In the genomic region with DNA sequence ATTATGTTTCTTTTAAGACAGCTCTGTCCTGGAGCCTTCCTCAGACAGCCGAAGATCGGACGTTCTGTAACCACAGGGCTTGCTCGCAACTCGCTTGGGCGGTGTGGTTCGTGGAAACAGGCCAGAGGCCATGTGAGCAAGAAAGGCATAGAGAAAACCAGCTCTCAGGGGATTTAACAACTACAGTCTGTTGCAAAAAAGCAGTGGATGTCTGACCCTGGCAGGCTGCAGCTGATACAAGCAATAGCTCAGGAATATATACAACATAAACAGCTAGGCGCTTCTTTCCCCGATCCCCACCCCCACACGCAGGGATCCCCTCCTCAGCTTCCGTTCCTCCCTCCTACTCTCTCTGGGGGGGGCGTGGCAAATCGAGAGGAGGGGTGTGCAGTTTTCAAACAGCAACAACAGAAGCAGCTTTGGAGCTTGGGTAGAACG, we compare ENCODE assay signal across 9 mouse cellular contexts. TPM values are rescaled to one million over a fixed set of nuclear protein-coding genes. Genes with fewer than 3 reads are reported as not detected.
DNase-seq lines count a peak whose midpoint lies in the region; ATAC-seq and TF ChIP-seq lines count a peak whose summit lies in the region.
"Had no signal": no experiment of that assay in that cellular context is flagged by ENCODE, and none has a peak within 500 bp of the region (broad histone marks: within the 10 kb centered on the region; RNA-seq: fewer than 3 reads in every experiment).

No protein-coding gene starts in this region.

- H3K4me1 ChIP-seq in ES-Bruce4 (ENCODE audit: control insufficient read depth, insufficient read depth, low read length): peaks cover 3% of the 10 kb centered on the region
- 0 out of 2 replicates have a peak, but pooled peaks cover 3% of the 10 kb centered on the region for H3K4me1 ChIP-seq in liver, embryonic 11.5 days (replicated peaks; ENCODE audit: control insufficient read depth, insufficient read depth, low read length)

- no peak for TF ChIP-seq EP300 in ES-Bruce4 (IDR thresholded peaks at IDR 0.05; ENCODE audit: insufficient read depth, low read depth, low read length)

- peak; percentile 56 for DNase-seq in gastrocnemius, adult 2 months
- DNase-seq in gastrocnemius, adult 18-20 months (ENCODE audit: low spot score): no peak
- DNase-seq in gastrocnemius, postnatal 25 days: peak; percentile 36
- DNase-seq in liver, embryonic 11.5 days (ENCODE audit: low spot score): no peak
- DNase-seq in frontal cortex, adult 2 months (ENCODE audit: extremely low spot score in 1 of 2, low spot score in 1 of 2): no peak
- DNase-seq in Muller cell, postnatal 12 days (ENCODE audit: inconsistent ontology term): no peak
- DNase-seq in layer of hippocampus, adult 8-10 months (ENCODE audit: low spot score in 2 of 2): no peak

- intact Hi-C loops in gastrocnemius, adult 2 months (cut with DNase I): no loop called here

- 54% methylated on average over 14 of the region's 14 CpGs for WGBS in liver, embryonic 11.5 days

- no peak for TF ChIP-seq POLR2A in ES-Bruce4 (IDR thresholded peaks at IDR 0.05; ENCODE audit: insufficient read depth, low read length)

- no peaks in the 10 kb centered on the region for H3K36me3 ChIP-seq in ES-Bruce4 (ENCODE audit: control insufficient read depth, insufficient read depth, low read length, poor library complexity, severe bottlenecking)
- H3K36me3 ChIP-seq in liver, embryonic 11.5 days (ENCODE audit: control insufficient read depth, insufficient read depth, low read length): peaks cover 2% of the 10 kb centered on the region

- H3K9ac ChIP-seq in ES-Bruce4 (ENCODE audit: low read depth, poor library complexity, severe bottlenecking): peak overlapping the region; percentile 16; the same call in 1 of the 2 replicates
- no peak overlapping the region for H3K9ac ChIP-seq in liver, embryonic 11.5 days (ENCODE audit: low read depth, low read length)

- ATAC-seq in liver, embryonic 11.5 days (replicated peaks; ENCODE audit: low FRiP score): no peak

- peak overlapping the region; percentile 31; the same call in 1 of the 2 replicates for H3K27ac ChIP-seq in gastrocnemius, adult 2 months
- H3K27ac ChIP-seq in ES-Bruce4 (ENCODE audit: insufficient read depth, low read length): no peak overlapping the region
- no peak overlapping the region for H3K27ac ChIP-seq in liver, embryonic 11.5 days (ENCODE audit: low read depth, low read length)

- H3K4me3 ChIP-seq in gastrocnemius, adult 2 months: no peak overlapping the region
- no peak overlapping the region for H3K4me3 ChIP-seq in ES-Bruce4 (ENCODE audit: low read depth, low read length)
- H3K4me3 ChIP-seq in liver, embryonic 11.5 days (ENCODE audit: low read depth, low read length): no peak overlapping the region
- H3K4me3 ChIP-seq: megakaryocyte, embryonic 14.5 days had no signal

- H3K9me3 ChIP-seq in ES-Bruce4 (replicated peaks; ENCODE audit: control insufficient read depth, insufficient read depth, low read length, poor library complexity, severe bottlenecking): no peaks in the 10 kb centered on the region
- H3K9me3 ChIP-seq in liver, embryonic 11.5 days (ENCODE audit: control insufficient read depth, low read length): no peaks in the 10 kb centered on the region
- H3K9me3 ChIP-seq: megakaryocyte, embryonic 14.5 days had no signal

- peak overlapping the region; percentile 39 for H3K4me2 ChIP-seq in liver, embryonic 11.5 days

- no peak for TF ChIP-seq CTCF in gastrocnemius, adult 2 months (IDR thresholded peaks at IDR 0.05)
- no peak for TF ChIP-seq CTCF in ES-Bruce4 (IDR thresholded peaks at IDR 0.05; ENCODE audit: low read depth, low read length)

- no peaks in the 10 kb centered on the region for H3K27me3 ChIP-seq in ES-Bruce4 (ENCODE audit: control insufficient read depth, insufficient read depth, low read length, poor library complexity, severe bottlenecking)
- no peaks in the 10 kb centered on the region for H3K27me3 ChIP-seq in liver, embryonic 11.5 days (replicated peaks; ENCODE audit: control insufficient read depth, insufficient read depth, low read length)
- H3K27me3 ChIP-seq: megakaryocyte, embryonic 14.5 days had no signal

RNA-seq across cellular contexts. Expression of a gene that starts 45.6 kb away (rescaled TPM):
- 10 to 100 TPM; 14.1 to 15.7 TPM for total RNA-seq in gastrocnemius, adult 2 months (2021)
- 10 to 100 TPM; 18.3 to 19.2 TPM for total RNA-seq in gastrocnemius, adult 18-20 months (2021)
- 1.1 and 1.8 TPM in 2 replicates for polyA plus RNA-seq in ES-Bruce4 (2011; ENCODE audit: insufficient read depth, insufficient read length, low read depth, missing spikeins)
- 10 to 100 TPM; 10.0 to 12.1 TPM for total RNA-seq in gastrocnemius, postnatal 25 days (2021)
- 6.3 and 8.4 TPM in 2 replicates for polyA plus RNA-seq in liver, embryonic 11.5 days (2014; fragmentation: Nextera tagmentation; extraction: Ambion mirVana)
- polyA plus RNA-seq in frontal cortex, adult 2 months (2012; rRNA removed): 20.9 and 25.1 TPM in 2 replicates
- total RNA-seq in layer of hippocampus, adult 8-10 months (2022): 10 to 100 TPM; 54.1 to 70.5 (median 58.2) TPM

Comparison
In these comparisons a context has a peak if more than half of its experiments do, and no peak if none do; other contexts are left out.
1. DNase-seq: peak in gastrocnemius, adult 2 months (single experiment) and gastrocnemius, postnatal 25 days (single experiment); none in gastrocnemius, adult 18-20 months (single experiment), liver, embryonic 11.5 days (single experiment), frontal cortex, adult 2 months (0 of 2), Muller cell, postnatal 12 days (single experiment) and layer of hippocampus, adult 8-10 months (0 of 2).